Mouse (Mus musculus) layer of hippocampus, postnatal 10 days (tissue): ENCODE measurements around the gene Orai1. TPM values are rescaled to one million over a fixed set of nuclear protein-coding genes. Genes with fewer than 3 reads are reported as not detected.
"Not testable (repeated sequence)": the region's sequence is repeated elsewhere in the genome, so short reads cannot be mapped to it uniquely, and the experiment has no call there.

Experiments used
- DNase-seq, 2 experiments: peaks; one replicate each; pipeline ENCODE4 v3.0.0; 2021; ENCODE audit warnings: low spot score in 2 of 2
- long read RNA-seq: library from polyadenylated mRNA; stranded (forward); transcript quantifications from one replicate; pipeline ENCODE4 v2.0.0, GENCODE M21; 2023
- total RNA-seq, 2 experiments: library from RNA; stranded (reverse); gene quantifications; 2 replicates each; pipeline ENCODE4 v1.2.3; 2021

Orai1 gene
- total RNA-seq = 10 to 100 TPM; 16.1 to 19.2 TPM
- long read RNA-seq, transcript Orai1-202 (2 exons, 1,875 nt) = major isoform, 32 of 34 reads
- long read RNA-seq, partial matches to known transcripts = 0 of 34 reads
- long read RNA-seq, other reads (novel, unspliced or antisense) = 1 of 34 reads

- DNase-seq = peak; percentile 95 to 98
These were observed at the start of gene Orai1 for GRCm38 (mm10) chr5:123014753-123015701. TSS of gene Orai1 (plus strand) at chr5:123015074.

GRCm38 (mm10) chr5:122965427-122965826 is 49.4 kb upstream of the Orai1 start:
- DNase-seq = no peak

- peak; percentile 78 to 84 for DNase-seq
These were observed 46.6 kb upstream of the Orai1 start for GRCm38 (mm10) chr5:122968322-122968721.

GRCm38 (mm10) chr5:122970056-122970455 is 44.8 kb upstream of the Orai1 start:
- no peak for DNase-seq

GRCm38 (mm10) chr5:122971438-122971837 is 43.4 kb upstream of the Orai1 start:
- no peak for DNase-seq

GRCm38 (mm10) chr5:122972116-122972515 is 42.8 kb upstream of the Orai1 start:
- peak; percentile 46 to 55 for DNase-seq

- not testable (repeated sequence) for DNase-seq
These were observed 40.2 kb upstream of the Orai1 start for GRCm38 (mm10) chr5:122974701-122975100.

- no peak for DNase-seq
These were observed 35.9 kb upstream of the Orai1 start for GRCm38 (mm10) chr5:122978970-122979369.

- no peak for DNase-seq
These were observed 30.4 kb upstream of the Orai1 start for GRCm38 (mm10) chr5:122984483-122984882.

- no peak for DNase-seq
These were observed 29.6 kb upstream of the Orai1 start for GRCm38 (mm10) chr5:122985276-122985675.

- no peak for DNase-seq
These were observed 28.8 kb upstream of the Orai1 start for GRCm38 (mm10) chr5:122986091-122986493.

GRCm38 (mm10) chr5:122987211-122988020 is 27.5 kb upstream of the Orai1 start:
- peak; percentile 62 to 68 for DNase-seq

GRCm38 (mm10) chr5:122988021-122988751 is 26.7 kb upstream of the Orai1 start:
- peak; percentile 49 to 63 for DNase-seq

GRCm38 (mm10) chr5:122989001-122989525 is 25.8 kb upstream of the Orai1 start:
- DNase-seq = peak; percentile 66 to 79

GRCm38 (mm10) chr5:122989551-122990330 is 25.1 kb upstream of the Orai1 start, which contains the start of gene Kdm2b:
TSS of gene Kdm2b (minus strand) at chr5:122989823.
- DNase-seq = no peak

GRCm38 (mm10) chr5:122990411-122991160 is 24.3 kb upstream of the Orai1 start:
- no peak for DNase-seq

GRCm38 (mm10) chr5:122991350-122992004 is 23.4 kb upstream of the Orai1 start:
- DNase-seq = no peak

GRCm38 (mm10) chr5:122993811-122994210 is 21.1 kb upstream of the Orai1 start:
- no peak for DNase-seq
